Mouse (Mus musculus) intestine, postnatal 0 days (tissue): ENCODE data around the gene Cdca3. TPM values are rescaled to one million over a fixed set of nuclear protein-coding genes. Genes with fewer than 3 reads are reported as not detected.

Source experiments
- ATAC-seq: fragments of 200-750 bp; cut with Nextera tagmentation; 2 replicates; pipeline ENCODE4 v1.8.0; 2017; ENCODE audit warnings: mild to moderate bottlenecking, moderate TSS enrichment, moderate library complexity
- H3K27ac ChIP-seq: fragments of 300-500 bp; sonication (generic); 2 replicates; pipeline ENCODE4 v1.5.1; 2014; ENCODE audit warnings: mild to moderate bottlenecking, low read depth, low read length, moderate library complexity
- H3K27me3 ChIP-seq: fragments of 300-500 bp; sonication (generic); replicated peaks from 2 replicates; pipeline ENCODE4 v1.6.1; 2014; ENCODE audit warnings: low read length, mixed read lengths; ENCODE audit not compliant: control insufficient read depth, insufficient read depth
- H3K36me3 ChIP-seq: fragments of 300-500 bp; sonication (generic); 2 replicates; pipeline ENCODE4 v1.6.1; 2014; ENCODE audit warnings: mild to moderate bottlenecking, moderate library complexity; ENCODE audit not compliant: control insufficient read depth, insufficient read depth
- H3K4me1 ChIP-seq: fragments of 300-500 bp; sonication (generic); replicated peaks from 2 replicates; pipeline ENCODE4 v1.6.1; 2014; ENCODE audit warnings: antibody characterized with exemption, low read length, mixed read lengths; ENCODE audit not compliant: control insufficient read depth, insufficient read depth
- H3K4me2 ChIP-seq: fragments of 300-500 bp; sonication (generic); replicated peaks from 2 replicates; pipeline ENCODE4 v1.6.1; 2014; ENCODE audit warnings: low read depth, mild to moderate bottlenecking, moderate library complexity
- H3K4me3 ChIP-seq: fragments of 300-500 bp; sonication (generic); 2 replicates; pipeline ENCODE4 v1.5.1; 2014; ENCODE audit warnings: low read depth, low read length
- H3K9ac ChIP-seq: fragments of 300-500 bp; sonication (generic); 2 replicates; pipeline ENCODE4 v1.6.1; 2014; ENCODE audit warnings: mild to moderate bottlenecking, low read depth, low read length
- H3K9me3 ChIP-seq: fragments of 300-500 bp; sonication (generic); 2 replicates; pipeline ENCODE4 v1.6.1; 2016; ENCODE audit warnings: mixed run types; ENCODE audit not compliant: control insufficient read depth
- CTCF ChIP-seq: sonication (generic); IDR thresholded peaks from 2 replicates; pipeline ENCODE4 v1.5.1; 2016; ENCODE audit warnings: low read depth, mild to moderate bottlenecking, control low read depth, antibody characterized with exemption, moderate library complexity
- WGBS: fragments of 180-500 bp; shearing (Covaris S2); extraction: QIAGEN DNeasy Blood & Tissue Kit; methylation state at CpG from one replicate; pipeline ENCODE4 v1.1.7; 2014; 5-methylcytosine and 5-hydroxymethylcytosine counted together
- polyA plus RNA-seq: library from polyadenylated mRNA; unstranded; fragments of >200 nt; fragmentation: Nextera tagmentation; extraction: Ambion mirVana; gene quantifications from 2 replicates; pipeline ENCODE4 v1.2.1, GENCODE M21; 2015

The Cdca3 gene
- polyA plus RNA-seq, 1 experiment from 2014 or later, result 57.4 TPM

GRCm38 (mm10) chr6:124859725-124860124 is 30.4 kb downstream of the Cdca3 start:
- H3K9me3 ChIP-seq, result no peaks in the 10 kb centered on the region
- no peak overlapping the region; the same call in 1 of the 2 replicates for H3K4me2 ChIP-seq
- H3K4me1 ChIP-seq, result peaks cover 4% of the 10 kb centered on the region; the same call in 1 of the 2 replicates
- peak; percentile 93 for TF ChIP-seq CTCF
- H3K9ac ChIP-seq, result no peak overlapping the region
- no peak overlapping the region for H3K4me3 ChIP-seq
- H3K27me3 ChIP-seq, result peaks cover 59% of the 10 kb centered on the region
- WGBS, result 9% methylated on average over 12 of the region's 12 CpGs
- H3K27ac ChIP-seq, result no peak overlapping the region
- H3K36me3 ChIP-seq, result no peaks in the 10 kb centered on the region
- no peak for ATAC-seq

- Histone ChIP-seq H3K9me3 (no peaks in the 10 kb centered on the region), H3K27ac (no peak overlapping the region), H3K36me3 (no peaks in the 10 kb centered on the region), H3K4me2 (no peak overlapping the region), H3K27me3 (peaks cover 56% of the 10 kb centered on the region), H3K4me3 (no peak overlapping the region), H3K9ac (no peak overlapping the region), H3K4me1 (peaks cover 4% of the 10 kb centered on the region; the same call in 1 of the 2 replicates)
- no peak for ATAC-seq
- 88% methylated on average over 9 of the region's 9 CpGs for WGBS
- TF ChIP-seq CTCF, result no peak
Measured at GRCm38 (mm10) chr6:124860511-124860910, 31.2 kb downstream of the Cdca3 start.

- no peak for TF ChIP-seq CTCF
- H3K36me3 ChIP-seq, result no peaks in the 10 kb centered on the region
- no peak overlapping the region for H3K4me3 ChIP-seq
- peaks cover 50% of the 10 kb centered on the region for H3K27me3 ChIP-seq
- no peak for ATAC-seq
- H3K27ac ChIP-seq, result no peak overlapping the region
- H3K4me1 ChIP-seq, result peaks cover 4% of the 10 kb centered on the region; the same call in 1 of the 2 replicates
- no peak overlapping the region for H3K9ac ChIP-seq
- H3K9me3 ChIP-seq, result no peaks in the 10 kb centered on the region
- 83% methylated on average over 19 of the region's 19 CpGs for WGBS
- no peak overlapping the region for H3K4me2 ChIP-seq
Measured at GRCm38 (mm10) chr6:124861266-124861665, 31.9 kb downstream of the Cdca3 start.

GRCm38 (mm10) chr6:124861802-124862201 is 32.5 kb downstream of the Cdca3 start:
- Histone ChIP-seq H3K36me3 (no peaks in the 10 kb centered on the region), H3K9ac (no peak overlapping the region), H3K4me3 (no peak overlapping the region), H3K27me3 (peaks cover 45% of the 10 kb centered on the region), H3K9me3 (no peaks in the 10 kb centered on the region), H3K27ac (no peak overlapping the region), H3K4me1 (peaks cover 4% of the 10 kb centered on the region; the same call in 1 of the 2 replicates), H3K4me2 (no peak overlapping the region)
- TF ChIP-seq CTCF, result no peak
- whole genome bisulfite sequencing, result 37% methylated on average over 3 of the region's 3 CpGs
- no peak for ATAC-seq

GRCm38 (mm10) chr6:124862406-124863124 is 33.2 kb downstream of the Cdca3 start:
- H3K4me2 ChIP-seq, result peak overlapping the region; percentile 87
- H3K27ac ChIP-seq, result no peak overlapping the region
- peaks cover 4% of the 10 kb centered on the region; the same call in 1 of the 2 replicates for H3K4me1 ChIP-seq
- no peaks in the 10 kb centered on the region for H3K9me3 ChIP-seq
- 19% methylated on average over 8 of the region's 8 CpGs for WGBS
- H3K27me3 ChIP-seq, result peaks cover 37% of the 10 kb centered on the region
- no peak overlapping the region for H3K9ac ChIP-seq
- no peak for TF ChIP-seq CTCF
- no peak overlapping the region for H3K4me3 ChIP-seq
- H3K36me3 ChIP-seq, result no peaks in the 10 kb centered on the region
- ATAC-seq, result no peak

- Histone ChIP-seq H3K4me1 (peaks cover 4% of the 10 kb centered on the region; the same call in 1 of the 2 replicates), H3K36me3 (no peaks in the 10 kb centered on the region), H3K4me2 (peak overlapping the region; percentile 87), H3K4me3 (peak overlapping the region; percentile 48), H3K9me3 (no peaks in the 10 kb centered on the region), H3K9ac (peak overlapping the region; percentile 40), H3K27me3 (peaks cover 31% of the 10 kb centered on the region), H3K27ac (no peak overlapping the region)
- TF ChIP-seq CTCF, result no peak
- WGBS, result 6% methylated on average over 12 of the region's 16 CpGs
- no peak for ATAC-seq
Measured at GRCm38 (mm10) chr6:124863125-124863657, 33.8 kb downstream of the Cdca3 start.
